Mouse (Mus musculus): ENCODE results near the gene Upf2. TPM values are rescaled to one million over a fixed set of nuclear protein-coding genes. Genes with fewer than 3 reads are reported as not detected.
"Not testable (repeated sequence)": the region's sequence is repeated elsewhere in the genome, so short reads cannot be mapped to it uniquely, and the experiment has no call there.

Upf2 gene
- total RNA-seq, 2 experiments from 2014 or later, result 33.1 to 38.1 TPM

GRCm38 (mm10) chr2:5948964-5949363, 2.3 kb upstream of the Upf2 start:
- DNase-seq (ENCODE audit: extremely low spot score in 1 of 2, low spot score in 1 of 2), result no peak

- DNase-seq (ENCODE audit: extremely low spot score in 1 of 2, low spot score in 1 of 2), result not testable (repeated sequence)
These were observed 1.4 kb upstream of the Upf2 start for GRCm38 (mm10) chr2:5949821-5950220.

- DNase-seq (ENCODE audit: extremely low spot score in 1 of 2, low spot score in 1 of 2), result no peak
These were observed 964 bp upstream of the Upf2 start for GRCm38 (mm10) chr2:5950305-5950704.

DNA sequence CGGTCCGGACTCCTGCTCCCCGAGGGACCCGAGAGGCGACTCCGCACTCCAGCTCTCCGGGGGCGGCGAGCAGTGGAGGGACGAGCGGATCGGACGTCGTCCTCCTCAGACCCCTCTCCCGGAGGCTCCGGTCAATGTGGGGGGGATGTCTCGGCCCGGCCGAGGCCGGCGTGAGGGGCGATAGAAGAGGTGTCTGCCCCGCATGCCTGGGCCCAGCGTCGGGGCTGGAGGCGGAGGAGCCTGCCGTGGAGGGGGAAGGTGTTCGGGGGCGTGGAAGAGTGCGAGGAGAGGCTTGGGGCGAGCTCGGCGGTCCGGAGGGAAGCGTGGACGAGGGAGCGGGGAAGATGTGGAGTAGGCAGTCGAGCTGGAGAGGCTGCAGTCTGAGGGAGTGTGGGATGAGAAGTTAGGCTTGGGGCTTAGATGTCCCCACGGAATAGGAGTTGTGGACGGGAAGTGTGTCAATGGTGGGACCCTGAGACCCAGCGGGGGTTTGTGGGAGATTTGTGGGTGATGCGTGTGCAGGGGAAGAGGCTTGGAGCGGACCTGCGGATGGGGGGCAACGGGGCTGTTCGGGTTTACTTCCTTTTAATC, 447 bp downstream of the Upf2 start:
- DNase-seq (ENCODE audit: extremely low spot score in 1 of 2, low spot score in 1 of 2), result no peak

DNA sequence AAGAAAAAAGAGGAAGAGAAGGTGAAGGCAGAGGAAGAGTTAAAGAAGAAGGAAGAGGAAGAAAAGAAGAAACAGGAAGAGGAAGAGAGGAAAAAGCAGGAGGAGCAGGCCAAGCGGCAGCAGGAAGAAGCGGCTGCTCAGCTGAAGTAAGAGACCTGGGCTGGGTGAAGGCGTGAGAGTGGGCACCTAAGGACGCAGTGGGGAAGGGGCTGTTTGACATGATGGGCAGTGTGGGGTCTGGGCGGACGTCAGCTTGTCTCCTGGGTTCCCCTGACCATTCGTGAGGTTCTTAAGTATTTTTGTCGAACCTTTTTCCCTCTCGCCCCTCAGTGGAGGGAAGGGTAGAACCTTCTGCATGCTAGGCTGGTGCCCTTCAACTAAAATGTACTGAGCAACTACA, 6.4 kb downstream of the Upf2 start:
- no peak for DNase-seq (ENCODE audit: extremely low spot score in 1 of 2, low spot score in 1 of 2)

- DNase-seq (ENCODE audit: extremely low spot score in 1 of 2, low spot score in 1 of 2), result no peak
These were observed 11.0 kb downstream of the Upf2 start for GRCm38 (mm10) chr2:5962265-5962664.

GRCm38 (mm10) chr2:5963729-5964128, 12.5 kb downstream of the Upf2 start:
- not testable (repeated sequence) for DNase-seq (ENCODE audit: extremely low spot score in 1 of 2, low spot score in 1 of 2)

DNA sequence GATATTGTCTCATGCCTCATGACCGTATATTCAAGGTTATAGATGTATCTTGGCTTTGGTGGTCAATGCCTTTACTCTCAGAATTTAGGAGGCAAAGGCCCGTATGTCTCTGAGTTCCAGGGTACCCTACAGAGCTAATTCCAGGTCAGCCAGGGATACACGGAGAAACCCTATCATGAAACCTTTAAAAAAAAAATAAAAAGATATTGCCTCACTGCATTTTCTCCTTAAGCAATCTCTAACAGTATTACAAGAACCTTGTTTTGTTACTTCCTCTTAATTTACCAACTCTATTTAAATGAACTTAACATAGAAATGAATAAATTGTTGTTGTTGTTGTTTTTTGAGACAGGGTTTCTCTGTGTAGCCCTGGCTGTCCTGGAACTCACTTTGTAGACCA, 14.7 kb downstream of the Upf2 start:
- DNase-seq (ENCODE audit: extremely low spot score in 1 of 2, low spot score in 1 of 2), result no peak

DNA sequence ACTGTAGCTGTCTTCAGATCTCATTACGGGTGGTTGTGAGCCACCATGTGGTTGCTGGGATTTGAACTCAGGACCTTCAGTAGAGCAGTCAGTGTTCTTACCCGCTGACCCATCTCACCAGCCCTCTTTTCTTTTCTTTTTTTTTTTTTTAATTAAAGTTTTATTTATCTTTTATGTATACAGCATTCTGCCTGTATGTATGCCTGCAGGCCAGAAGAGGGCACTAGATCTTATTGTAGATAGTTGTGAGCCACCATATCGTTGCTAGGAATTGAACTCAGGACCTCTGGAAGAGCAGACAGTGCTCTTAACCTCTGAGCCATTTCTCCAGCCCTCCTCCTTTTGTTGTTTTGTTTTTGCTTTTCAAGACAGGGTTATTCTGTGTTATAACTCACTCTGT, 19.4 kb downstream of the Upf2 start:
- not testable (repeated sequence) for DNase-seq (ENCODE audit: extremely low spot score in 1 of 2, low spot score in 1 of 2)

- no peak for DNase-seq (ENCODE audit: extremely low spot score in 1 of 2, low spot score in 1 of 2)
These were observed 26.3 kb downstream of the Upf2 start for GRCm38 (mm10) chr2:5977532-5977931.

GRCm38 (mm10) chr2:5995538-5995937, 44.3 kb downstream of the Upf2 start:
- DNase-seq (ENCODE audit: extremely low spot score in 1 of 2, low spot score in 1 of 2), result peak in 1 of 2 experiments; percentile 60

DNA sequence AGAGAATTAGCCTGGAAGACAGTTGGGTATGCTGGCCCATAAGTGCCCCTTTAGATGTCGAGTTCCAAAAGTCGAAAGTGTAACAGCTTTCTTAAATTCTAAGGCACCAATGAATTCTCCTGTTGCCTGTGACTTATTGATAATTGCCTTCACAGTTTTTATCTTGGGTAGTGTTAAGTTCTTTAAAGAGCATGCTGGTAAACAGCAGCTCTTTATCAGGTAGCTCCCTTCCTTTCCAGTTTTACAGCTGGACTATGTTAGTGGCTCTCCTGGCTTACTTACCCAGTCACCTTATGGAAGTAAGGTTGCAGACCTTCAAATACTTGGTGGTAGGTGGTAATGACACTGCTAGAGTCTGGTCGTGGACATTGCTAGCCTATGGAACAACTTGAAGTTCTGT, 52.7 kb downstream of the Upf2 start:
- DNase-seq (ENCODE audit: extremely low spot score in 1 of 2, low spot score in 1 of 2), result no peak

- DNase-seq (ENCODE audit: extremely low spot score in 1 of 2, low spot score in 1 of 2), result no peak
These were observed 63.3 kb downstream of the Upf2 start for GRCm38 (mm10) chr2:6014532-6014931.

DNA sequence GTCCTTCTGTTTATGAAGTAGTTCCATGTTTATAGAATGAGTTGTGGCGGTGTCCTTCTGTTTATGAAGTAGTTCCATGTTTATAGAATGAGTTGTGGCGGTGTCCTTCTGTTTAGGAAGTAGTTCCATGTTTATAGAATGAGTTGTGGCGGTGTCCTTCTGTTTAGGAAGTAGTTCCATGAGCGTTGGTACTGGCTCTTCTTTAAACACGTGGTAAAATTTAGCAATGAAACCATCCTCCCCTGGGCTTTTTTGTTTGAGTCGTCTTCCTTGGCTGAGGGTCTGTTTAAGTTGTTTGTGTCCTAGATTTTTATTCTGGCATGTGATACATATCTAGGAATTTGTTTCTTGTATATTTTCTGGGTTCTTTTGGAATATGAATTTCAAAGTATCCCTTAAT, 63.9 kb downstream of the Upf2 start:
- DNase-seq (ENCODE audit: extremely low spot score in 1 of 2, low spot score in 1 of 2), result not testable (repeated sequence)

- no peak for DNase-seq (ENCODE audit: extremely low spot score in 1 of 2, low spot score in 1 of 2)
These were observed 69.3 kb downstream of the Upf2 start for GRCm38 (mm10) chr2:6020570-6020969.

GRCm38 (mm10) chr2:6042644-6043043, 91.4 kb downstream of the Upf2 start:
- DNase-seq (ENCODE audit: extremely low spot score in 1 of 2, low spot score in 1 of 2), result no peak

- DNase-seq (ENCODE audit: extremely low spot score in 1 of 2, low spot score in 1 of 2), result no peak
These were observed 95.5 kb downstream of the Upf2 start for GRCm38 (mm10) chr2:6046796-6047195.

DNA sequence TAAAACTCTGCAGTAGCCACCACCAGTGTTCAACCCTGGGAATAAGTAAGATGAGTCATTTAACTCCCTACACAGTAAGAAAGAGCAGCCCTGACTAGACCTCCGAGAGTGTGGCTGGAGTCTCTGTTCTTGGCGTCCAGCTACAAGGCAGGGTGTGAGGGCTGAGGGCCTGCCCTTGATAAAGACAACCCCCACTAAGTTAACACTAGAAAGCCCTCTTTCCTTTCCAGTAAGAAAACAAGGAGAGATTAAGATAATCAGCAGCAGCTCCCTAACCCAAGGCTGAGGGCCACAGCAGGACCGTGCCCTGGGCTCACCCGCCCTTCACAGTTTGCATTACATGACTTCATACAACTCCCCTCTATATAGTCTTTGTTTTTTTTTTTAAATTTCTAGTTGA, 97.3 kb downstream of the Upf2 start:
- DNase-seq (ENCODE audit: extremely low spot score in 1 of 2, low spot score in 1 of 2), result no peak

- DNase-seq (ENCODE audit: extremely low spot score in 1 of 2, low spot score in 1 of 2), result no peak
These were observed 97.7 kb downstream of the Upf2 start for GRCm38 (mm10) chr2:6049018-6049417.

DNA sequence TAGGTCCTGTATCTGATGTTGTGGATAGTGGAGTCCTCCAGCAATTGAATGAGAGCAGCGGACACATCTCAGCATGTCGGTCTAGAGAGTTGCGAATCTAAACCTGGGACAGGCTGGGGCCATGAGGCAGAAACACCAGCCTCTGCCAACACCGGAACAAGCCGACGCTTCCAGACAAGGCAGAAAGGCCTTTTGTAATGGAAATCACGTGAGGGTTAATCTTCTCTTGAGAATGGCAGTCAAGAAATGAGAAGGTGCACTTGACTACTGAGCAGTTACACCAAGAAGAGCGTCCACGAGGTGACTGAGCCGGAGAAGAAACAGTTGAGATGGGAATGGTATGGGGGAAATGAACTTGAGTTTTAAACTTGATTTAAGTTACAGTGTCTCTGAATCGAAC, 104.2 kb downstream of the Upf2 start:
- DNase-seq (ENCODE audit: extremely low spot score in 1 of 2, low spot score in 1 of 2), result no peak

- DNase-seq (ENCODE audit: extremely low spot score in 1 of 2, low spot score in 1 of 2), result no peak
These were observed 105.2 kb downstream of the Upf2 start for GRCm38 (mm10) chr2:6056518-6056917.

- no peak for DNase-seq (ENCODE audit: extremely low spot score in 1 of 2, low spot score in 1 of 2)
These were observed 108.0 kb downstream of the Upf2 start for GRCm38 (mm10) chr2:6059291-6059690.

Measured in layer of hippocampus, postnatal 25 days (tissue).